Mouse (Mus musculus) olfactory bulb, adult 2 months (tissue): ENCODE measurements around the gene Elp6.

ENCODE experiments used
- CTCF ChIP-seq: fragments of 200-500 bp; IDR thresholded peaks from 2 replicates; pipeline ENCODE4 v1.5.1; 2012; ENCODE audit warnings: low read depth, mild to moderate bottlenecking, low read length, moderate library complexity; ENCODE audit not compliant: insufficient read depth
- POLR2A ChIP-seq: fragments of 200-500 bp; IDR thresholded peaks from 2 replicates; pipeline ENCODE4 v1.6.1; 2012; ENCODE audit warnings: mild to moderate bottlenecking, low read depth, low read length, moderate library complexity; ENCODE audit not compliant: insufficient read depth

- no peak for TF ChIP-seq CTCF
- TF ChIP-seq POLR2A = no peak
Measured at GRCm38 (mm10) chr9:110333896-110334259, 28.9 kb downstream of the Elp6 start.
